Mouse (Mus musculus): ENCODE data around the gene Rtn4rl1. TPM values are rescaled to one million over a fixed set of nuclear protein-coding genes. Genes with fewer than 3 reads are reported as not detected.

Gene Rtn4rl1
- total and polyA plus RNA-seq, 3 experiments = 7.5 to 9.4 (median 8.4) TPM

GRCm38 (mm10) chr11:75150346-75150745 lies 43.2 kb upstream of the Rtn4rl1 start:
- TF ChIP-seq POLR2A (IDR thresholded peaks at IDR 0.05; ENCODE audit: insufficient read depth, low read depth, low read length) (no peak), CTCF (IDR thresholded peaks at IDR 0.05) (peak; percentile 14; the same call in 1 of the 2 replicates), EP300 (IDR thresholded peaks at IDR 0.05; ENCODE audit: insufficient read depth, low read depth, low read length) (no peak)
- no peaks in the 10 kb centered on the region for H3K79me2 ChIP-seq (replicated peaks; ENCODE audit: control insufficient read depth, insufficient read depth, low read length)
- no peaks in the 10 kb centered on the region for H3K27me3 ChIP-seq (ENCODE audit: control insufficient read depth, insufficient read depth, low read length)
- no peak overlapping the region for H3K4me3 ChIP-seq
- H3K36me3 ChIP-seq (ENCODE audit: control insufficient read depth, insufficient read depth, low read length) = peaks cover 15% of the 10 kb centered on the region
- H3K4me1 ChIP-seq (ENCODE audit: control insufficient read depth, insufficient read depth, low read length) = peaks cover 30% of the 10 kb centered on the region
- intact Hi-C loops (cut with DNase I) = no loop called here
- H3K27ac ChIP-seq = no peak overlapping the region
- no peak overlapping the region for H3K9ac ChIP-seq (ENCODE audit: low read depth, low read length)
- no peak for DNase-seq
- 81% methylated on average over 1 of the region's 1 CpGs for whole genome bisulfite sequencing

GRCm38 (mm10) chr11:75152603-75153557 lies 40.7 kb upstream of the Rtn4rl1 start:
- no peak for TF ChIP-seq CTCF (IDR thresholded peaks at IDR 0.05)
- TF ChIP-seq EP300 (IDR thresholded peaks at IDR 0.05; ENCODE audit: insufficient read depth, low read depth, low read length) = peak; percentile 51; the same call in 1 of the 2 replicates
- WGBS = 29% methylated on average over 18 of the region's 18 CpGs
- Histone ChIP-seq H3K9ac (ENCODE audit: low read depth, low read length) (peak overlapping the region; percentile 23), H3K4me1 (ENCODE audit: control insufficient read depth, insufficient read depth, low read length) (peaks cover 37% of the 10 kb centered on the region), H3K27ac (peak overlapping the region; percentile 78), H3K79me2 (replicated peaks; ENCODE audit: control insufficient read depth, insufficient read depth, low read length) (no peaks in the 10 kb centered on the region), H3K4me3 (no peak overlapping the region), H3K27me3 (ENCODE audit: control insufficient read depth, insufficient read depth, low read length) (no peaks in the 10 kb centered on the region), H3K36me3 (ENCODE audit: control insufficient read depth, insufficient read depth, low read length) (peaks cover 2% of the 10 kb centered on the region)
- DNase-seq = peak; percentile 77 to 79
- intact Hi-C loops (cut with DNase I) = no loop called here

GRCm38 (mm10) chr11:75154053-75154585 lies 39.5 kb upstream of the Rtn4rl1 start:
- Histone ChIP-seq H3K79me2 (replicated peaks; ENCODE audit: control insufficient read depth, insufficient read depth, low read length) (no peaks in the 10 kb centered on the region), H3K4me3 (no peak overlapping the region), H3K27ac (peak overlapping the region; percentile 78), H3K27me3 (ENCODE audit: control insufficient read depth, insufficient read depth, low read length) (no peaks in the 10 kb centered on the region), H3K4me1 (ENCODE audit: control insufficient read depth, insufficient read depth, low read length) (peaks cover 37% of the 10 kb centered on the region), H3K9ac (ENCODE audit: low read depth, low read length) (no peak overlapping the region), H3K36me3 (ENCODE audit: control insufficient read depth, insufficient read depth, low read length) (peaks cover 2% of the 10 kb centered on the region)
- WGBS = 54% methylated on average over 6 of the region's 6 CpGs
- TF ChIP-seq POLR2A (IDR thresholded peaks at IDR 0.05; ENCODE audit: insufficient read depth, low read depth, low read length) = no peak
- peak; percentile 47 for TF ChIP-seq CTCF (IDR thresholded peaks at IDR 0.05)
- no peak for TF ChIP-seq EP300 (IDR thresholded peaks at IDR 0.05; ENCODE audit: insufficient read depth, low read depth, low read length)
- intact Hi-C loops (cut with DNase I) = no loop called here
- DNase-seq = peak in 1 of 2 experiments; percentile 20

GRCm38 (mm10) chr11:75155985-75156384 lies 37.6 kb upstream of the Rtn4rl1 start:
- no peak for TF ChIP-seq POLR2A (IDR thresholded peaks at IDR 0.05; ENCODE audit: insufficient read depth, low read depth, low read length)
- TF ChIP-seq EP300 (IDR thresholded peaks at IDR 0.05; ENCODE audit: insufficient read depth, low read depth, low read length) = no peak
- no peak for TF ChIP-seq CTCF (IDR thresholded peaks at IDR 0.05)
- peaks cover 40% of the 10 kb centered on the region for H3K4me1 ChIP-seq (ENCODE audit: control insufficient read depth, insufficient read depth, low read length)
- H3K36me3 ChIP-seq (ENCODE audit: control insufficient read depth, insufficient read depth, low read length) = peaks cover 2% of the 10 kb centered on the region
- no peak overlapping the region for H3K4me3 ChIP-seq
- H3K79me2 ChIP-seq (replicated peaks; ENCODE audit: control insufficient read depth, insufficient read depth, low read length) = no peaks in the 10 kb centered on the region
- intact Hi-C loops (cut with DNase I) = loop anchor here (2.0 kb wide), 1 partner anchor 19 kb away; no protein-coding TSS in a partner anchor
- no peak for DNase-seq
- WGBS = 44% methylated on average over 6 of the region's 6 CpGs
- H3K27me3 ChIP-seq (ENCODE audit: control insufficient read depth, insufficient read depth, low read length) = no peaks in the 10 kb centered on the region
- peak overlapping the region; percentile 76 for H3K27ac ChIP-seq
- no peak overlapping the region for H3K9ac ChIP-seq (ENCODE audit: low read depth, low read length)

GRCm38 (mm10) chr11:75156416-75156815 lies 37.2 kb upstream of the Rtn4rl1 start:
- Histone ChIP-seq H3K4me1 (ENCODE audit: control insufficient read depth, insufficient read depth, low read length) (peaks cover 40% of the 10 kb centered on the region), H3K79me2 (replicated peaks; ENCODE audit: control insufficient read depth, insufficient read depth, low read length) (no peaks in the 10 kb centered on the region), H3K9ac (ENCODE audit: low read depth, low read length) (no peak overlapping the region), H3K36me3 (ENCODE audit: control insufficient read depth, insufficient read depth, low read length) (peaks cover 2% of the 10 kb centered on the region), H3K27ac (peak overlapping the region; percentile 76), H3K27me3 (ENCODE audit: control insufficient read depth, insufficient read depth, low read length) (no peaks in the 10 kb centered on the region), H3K4me3 (no peak overlapping the region)
- TF ChIP-seq CTCF (IDR thresholded peaks at IDR 0.05) (no peak), EP300 (IDR thresholded peaks at IDR 0.05; ENCODE audit: insufficient read depth, low read depth, low read length) (no peak), POLR2A (IDR thresholded peaks at IDR 0.05; ENCODE audit: insufficient read depth, low read depth, low read length) (no peak)
- intact Hi-C loops (cut with DNase I) = loop anchor here (2.0 kb wide), 1 partner anchor 20 kb away; no protein-coding TSS in a partner anchor
- DNase-seq = no peak
- WGBS = 46% methylated on average over 5 of the region's 5 CpGs

Measured in heart, adult 2 months (tissue).